Mouse (Mus musculus) inflammation-experienced regulatory T-cells, adult 6 months (primary cell): ENCODE measurements around the gene Gm45234. TPM values are rescaled to one million over a fixed set of nuclear protein-coding genes. Genes with fewer than 3 reads are reported as not detected.
A peak's percentile ranks its signal among the peaks of the same experiment; 100 is the strongest.

Source experiments
- ATAC-seq: one replicate; pipeline ENCODE4 v1.8.0; 2017
- polyA plus RNA-seq, 3 experiments: library from polyadenylated mRNA; unstranded; fragments of 100-300 nt; shearing (Covaris generic); gene quantifications; one replicate each; pipeline ENCODE4 v1.2.1; 2017

The Gm45234 gene
- polyA plus RNA-seq, 3 experiments from 2014 or later = not detected

DNA sequence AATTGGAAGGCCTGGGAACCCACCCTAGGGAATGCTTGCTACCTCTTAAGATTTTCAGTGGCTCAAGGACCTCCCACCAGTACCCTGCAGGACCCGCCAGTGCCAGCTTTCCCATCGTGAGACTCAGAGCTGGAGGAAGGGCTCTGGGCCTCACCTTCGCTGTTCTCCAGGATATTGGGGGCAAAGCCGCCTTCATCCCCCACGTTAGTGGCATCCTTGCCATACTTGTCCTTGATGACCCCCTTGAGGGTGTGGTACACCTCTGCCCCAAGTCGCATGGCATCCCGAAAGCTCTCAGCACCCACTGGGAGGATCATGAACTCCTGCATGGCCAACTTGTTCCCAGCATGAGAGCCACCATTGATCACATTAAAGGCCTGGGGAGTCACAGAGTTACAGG, 10.1 kb upstream of the Gm45234 start:
- no peak for ATAC-seq

DNA sequence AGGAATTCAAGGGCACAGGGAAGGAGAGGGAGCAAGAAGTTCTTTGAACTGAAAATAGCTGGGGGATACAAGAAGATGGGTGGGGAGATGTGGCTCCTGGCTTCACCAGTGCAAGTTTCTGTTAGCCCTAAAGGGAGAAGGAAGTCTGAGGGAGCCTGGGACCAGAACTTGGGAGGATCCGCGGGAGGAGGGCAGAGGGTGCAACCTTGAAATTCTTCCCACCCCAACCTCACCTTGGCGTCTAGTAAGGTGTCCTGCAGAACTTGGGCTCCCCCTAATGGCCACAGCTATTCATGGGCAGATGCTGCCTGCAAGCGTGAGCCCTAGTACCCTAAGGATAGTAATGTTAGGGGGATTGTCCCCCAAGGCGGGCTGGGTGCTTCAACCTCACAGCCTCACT, 3.4 kb upstream of the Gm45234 start:
- ATAC-seq = peak; percentile 72

DNA sequence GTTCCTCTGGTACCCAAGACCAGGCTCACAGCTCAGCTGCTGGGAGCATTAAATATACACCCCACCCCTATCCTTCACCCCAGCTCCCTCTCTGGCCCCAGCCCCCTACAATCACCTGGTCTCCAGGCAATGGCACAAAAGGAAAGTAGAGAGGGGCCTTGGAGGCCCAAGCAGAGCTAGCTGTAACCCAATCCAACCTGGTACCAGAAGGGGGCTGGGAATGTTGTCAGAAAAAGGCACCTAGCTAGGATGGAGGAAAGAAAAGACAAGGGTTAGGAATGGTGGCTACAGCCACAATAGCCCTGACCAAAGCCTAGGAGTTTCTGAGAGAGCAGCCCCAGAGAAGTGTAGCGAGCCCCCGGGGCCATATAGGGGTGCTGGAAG, 3.0 kb upstream of the Gm45234 start:
- no peak for ATAC-seq

DNA sequence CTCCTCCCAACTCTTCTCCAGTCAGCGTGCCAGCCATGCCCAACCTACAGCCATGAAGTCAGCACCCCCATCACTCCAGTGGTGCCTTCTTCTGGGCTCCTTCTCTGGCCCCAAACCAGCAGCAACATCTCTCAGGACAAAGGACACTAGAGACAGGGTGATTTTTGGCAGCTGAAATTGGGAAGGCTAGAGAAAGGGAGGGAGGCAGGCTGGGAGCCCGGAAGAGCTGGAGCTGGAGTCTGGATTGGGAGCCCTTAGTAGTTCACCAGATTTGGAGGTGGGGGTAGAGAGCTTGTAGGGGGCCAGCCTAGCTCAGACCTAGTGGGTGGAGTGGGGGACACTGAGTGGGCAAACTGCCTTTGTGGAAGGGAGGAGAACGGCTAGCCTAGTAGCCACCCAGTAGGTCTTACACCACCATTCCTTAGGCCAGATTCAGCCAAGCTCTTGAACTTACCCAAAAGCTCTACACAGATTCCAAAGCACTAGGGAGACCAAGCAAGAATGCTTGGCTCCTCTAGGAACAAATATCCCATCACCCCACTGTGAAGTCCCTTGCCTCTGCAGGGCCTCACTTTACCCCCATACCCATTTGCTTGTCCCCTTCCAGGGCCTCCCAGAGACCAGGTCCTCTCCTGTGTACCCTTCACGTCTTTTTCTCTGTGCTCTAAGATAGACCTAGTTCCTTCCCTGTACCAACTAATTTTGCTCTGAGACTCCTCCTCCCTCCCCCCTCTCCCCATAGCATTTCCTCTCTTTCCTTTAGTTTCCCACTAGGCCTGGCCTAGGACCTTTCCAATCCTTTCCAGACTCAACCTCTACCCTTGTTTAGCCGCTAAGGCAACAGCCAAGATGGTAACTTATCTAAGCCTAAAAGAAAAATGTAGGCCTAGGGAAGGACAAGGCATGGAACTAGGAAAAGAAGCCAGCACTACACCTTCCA, 2.4 kb upstream of the Gm45234 start:
- ATAC-seq = no peak

DNA sequence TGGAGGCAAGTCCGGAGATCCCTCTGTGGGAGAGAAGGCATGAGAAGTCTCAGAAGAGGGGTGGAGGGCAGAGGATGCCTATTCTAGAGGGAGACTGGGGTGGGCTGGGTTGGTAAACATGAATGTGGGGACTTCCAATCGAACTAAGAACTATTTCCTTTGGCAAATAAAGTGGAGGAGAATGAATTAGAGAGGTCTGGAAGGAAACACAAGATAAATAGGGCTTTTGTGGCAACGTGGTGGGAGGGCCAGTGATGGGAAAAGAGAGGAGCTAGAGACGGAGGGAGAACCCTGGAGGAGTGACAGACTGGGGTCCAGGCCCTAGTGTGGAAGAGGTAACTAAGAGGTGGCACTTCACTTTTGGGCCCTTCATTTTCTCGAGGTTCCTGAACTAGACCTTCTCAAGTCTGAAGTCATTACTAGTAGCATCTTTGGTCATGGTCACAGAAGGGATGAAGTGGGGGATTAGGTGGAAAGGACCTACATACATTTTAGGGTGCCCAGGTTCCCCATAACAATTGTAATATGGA, 1.6 kb upstream of the Gm45234 start:
- no peak for ATAC-seq

DNA sequence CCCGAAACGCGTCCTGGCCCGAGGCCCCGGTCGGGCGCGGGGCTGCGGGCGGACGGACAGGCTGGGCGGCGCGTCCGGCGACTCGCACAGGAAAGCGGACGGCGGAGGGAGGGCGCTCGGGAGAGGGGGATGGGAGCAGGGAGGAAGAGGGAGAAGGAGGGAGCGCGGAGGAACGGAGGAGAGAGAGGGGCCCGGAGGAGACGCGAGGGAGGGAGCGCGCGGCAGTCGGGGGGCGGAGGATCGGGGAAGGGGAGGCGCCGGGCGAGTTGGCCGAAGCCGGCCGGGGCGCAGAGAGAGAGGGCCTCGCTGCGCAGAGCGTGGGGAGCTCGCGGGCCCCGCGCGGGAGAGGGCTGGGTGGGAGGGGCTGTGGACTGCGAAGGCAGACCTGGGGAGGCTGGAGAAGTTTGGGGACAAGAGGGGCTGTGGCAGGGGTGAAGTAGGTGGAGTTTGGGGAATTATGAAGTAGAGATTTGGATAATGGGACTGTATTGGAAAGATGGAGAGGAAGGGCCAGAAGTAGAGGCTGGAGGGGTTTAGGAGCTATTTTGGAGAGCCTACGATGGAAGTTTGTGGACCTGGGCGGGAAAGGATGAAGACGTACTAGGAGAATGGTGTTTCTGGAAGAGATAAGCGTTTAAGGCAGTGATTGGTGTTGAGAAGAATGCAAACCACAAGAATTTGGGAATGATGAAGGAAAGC, 980 bp upstream of the Gm45234 start:
- ATAC-seq = peak; percentile 16

DNA sequence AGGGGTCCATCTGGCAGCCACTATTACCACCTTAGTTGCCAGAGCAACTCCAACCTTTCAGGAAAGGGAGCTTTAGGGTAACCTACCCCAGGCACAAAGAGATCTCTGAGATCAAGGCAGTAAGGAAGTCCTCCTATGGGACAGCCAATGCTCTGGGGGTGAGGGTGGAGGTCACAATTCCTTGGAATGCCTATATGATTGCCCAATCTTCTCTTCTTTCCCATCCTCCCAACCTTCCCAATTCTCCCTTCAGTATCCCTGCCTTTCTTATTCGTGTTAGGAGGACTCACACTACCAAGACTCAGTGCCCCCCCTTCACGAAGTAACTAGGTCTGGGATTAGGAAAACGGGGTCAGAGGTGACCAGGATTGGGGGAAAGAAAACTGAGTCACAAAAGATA, 515 bp downstream of the Gm45234 start:
- no peak for ATAC-seq

DNA sequence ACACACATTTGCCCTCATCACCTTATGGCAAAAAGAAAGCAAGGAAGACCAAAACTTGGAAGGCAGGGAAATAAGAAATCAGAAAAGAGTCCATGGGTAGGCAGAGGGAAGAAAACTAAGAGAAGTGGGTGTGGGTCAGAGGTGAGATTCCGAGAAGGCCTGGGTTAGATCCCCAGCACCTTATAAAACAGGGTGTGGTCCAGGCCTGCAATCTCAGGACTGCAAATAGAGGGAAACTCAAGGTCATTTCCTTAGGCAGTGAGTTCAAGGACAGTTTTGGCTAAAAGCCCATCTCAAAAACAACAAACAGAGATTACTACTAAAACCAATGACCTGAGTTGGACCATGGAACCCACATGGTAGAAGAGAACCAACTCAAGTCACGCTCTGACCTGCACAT, 2.0 kb downstream of the Gm45234 start:
- ATAC-seq = no peak

DNA sequence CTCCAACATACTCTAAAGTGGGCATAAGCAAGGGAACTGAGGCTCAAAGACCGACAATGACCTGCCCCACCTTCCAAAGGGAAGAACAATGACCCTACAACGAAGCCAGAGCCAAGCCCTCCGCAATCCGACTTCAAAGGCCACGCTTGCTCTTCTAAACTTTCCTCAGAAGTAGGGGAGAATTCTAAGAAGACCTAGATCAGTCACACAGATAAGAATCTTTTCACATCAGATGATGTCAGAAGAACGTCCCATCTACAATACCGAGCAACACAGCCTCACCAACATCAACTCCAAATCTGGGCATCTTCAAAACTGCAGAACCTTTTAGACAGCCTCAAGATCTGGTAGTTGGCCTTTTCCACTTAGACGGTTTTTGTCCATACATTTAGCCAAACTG, 5.4 kb downstream of the Gm45234 start:
- peak; percentile 74 for ATAC-seq

DNA sequence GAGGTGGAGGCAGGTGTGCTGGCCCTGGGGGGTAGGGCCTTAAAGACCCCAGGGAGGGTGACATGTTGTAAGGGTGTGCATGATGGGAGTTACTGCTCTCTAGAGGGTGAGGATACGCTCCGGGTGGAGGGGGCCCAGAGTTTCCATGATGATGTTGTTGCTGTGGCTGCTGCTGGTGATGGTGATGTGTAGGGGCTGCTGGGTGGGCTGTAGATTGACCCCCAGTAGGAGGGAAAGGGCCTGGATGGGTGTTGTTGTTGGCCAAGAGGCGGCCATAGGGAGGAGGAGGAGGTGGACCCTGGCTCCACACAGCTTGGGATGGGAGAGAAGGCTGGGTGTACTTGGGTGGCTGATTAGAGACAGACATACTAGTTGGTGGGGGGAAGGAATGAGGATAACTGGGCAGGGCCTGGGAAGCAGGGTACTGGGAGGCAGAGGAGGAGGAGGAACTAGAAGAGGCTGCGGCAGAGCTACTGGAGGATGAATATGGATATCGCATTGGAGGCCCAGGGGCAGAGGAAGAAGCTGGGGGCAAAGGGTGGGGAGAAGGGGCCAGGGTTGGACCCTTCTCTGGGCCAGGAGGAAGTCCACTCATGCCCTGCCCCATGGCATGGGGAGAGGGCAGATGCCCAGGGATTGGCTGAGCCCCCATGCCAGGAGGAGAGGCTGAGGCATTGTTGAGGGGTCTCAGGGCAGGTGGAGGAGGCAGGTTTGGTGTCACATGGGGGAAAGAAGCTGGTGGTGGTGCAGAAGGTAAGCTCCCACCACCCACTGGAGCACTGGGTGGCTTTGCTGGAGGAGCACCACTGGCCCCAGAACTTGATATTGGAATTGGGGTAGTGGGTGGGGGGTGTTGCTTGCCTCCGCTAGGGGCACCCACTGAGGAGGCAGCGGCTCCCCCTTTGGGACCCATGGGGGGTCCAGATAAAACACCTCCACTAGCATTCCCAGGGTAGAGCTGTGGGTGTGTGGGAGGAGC, 8.9 kb downstream of the Gm45234 start:
- ATAC-seq = no peak

DNA sequence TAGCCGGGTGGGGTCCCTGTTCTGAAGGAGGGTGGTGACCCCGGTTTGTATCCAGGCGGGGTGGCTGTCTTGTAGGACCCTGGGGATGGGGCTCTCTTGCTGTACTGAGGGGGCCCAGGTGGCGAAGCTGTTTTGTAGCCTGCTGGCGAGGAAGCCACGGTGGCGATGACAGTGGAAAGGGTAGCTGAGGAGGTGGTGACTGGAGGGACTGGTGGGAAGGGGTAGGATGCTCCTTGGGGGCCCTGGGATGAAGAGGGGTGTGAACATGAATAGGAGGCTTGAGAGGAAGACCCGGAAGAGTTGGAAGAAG, 9.6 kb downstream of the Gm45234 start:
- no peak for ATAC-seq

DNA sequence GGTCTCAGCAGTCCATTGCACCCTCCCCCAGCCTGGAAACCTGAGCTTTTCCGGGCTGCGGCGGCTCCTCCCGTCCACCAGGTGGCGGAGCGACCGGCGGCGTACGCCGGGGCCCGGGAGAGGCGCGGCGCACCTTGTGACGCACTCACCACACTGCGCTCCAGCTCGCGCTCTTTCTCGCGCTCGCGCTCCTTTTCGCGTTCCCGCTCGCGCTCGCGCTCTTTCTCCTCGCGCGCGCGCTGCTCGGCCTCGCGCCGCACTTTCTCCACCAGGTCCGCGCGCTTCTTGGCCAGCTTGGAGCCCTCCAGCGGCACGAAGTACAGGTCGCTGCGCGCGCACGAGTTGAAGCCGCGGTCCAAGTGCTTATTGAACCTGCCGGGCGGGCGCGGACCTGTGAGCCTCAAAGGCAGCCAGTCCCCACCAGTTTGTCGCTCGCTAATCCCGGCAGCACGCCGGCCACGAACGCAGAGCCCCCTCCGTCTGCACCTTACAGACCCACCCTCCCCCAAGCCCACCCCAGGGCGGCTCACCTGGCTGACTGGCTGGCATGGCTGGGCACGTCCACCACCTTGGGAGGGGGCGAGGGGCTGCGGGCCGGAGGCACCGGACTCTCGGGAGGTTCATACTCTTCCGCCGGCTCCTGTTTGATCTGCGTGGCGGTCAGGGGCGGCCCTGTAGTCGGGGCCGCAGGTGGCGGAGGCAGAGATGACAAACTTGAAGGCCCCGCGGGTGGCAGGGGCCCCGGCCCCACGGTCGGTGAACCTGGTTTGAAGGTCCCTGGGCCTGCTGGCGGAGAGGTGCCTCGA, 10.1 kb downstream of the Gm45234 start:
- peak; percentile 59 for ATAC-seq

DNA sequence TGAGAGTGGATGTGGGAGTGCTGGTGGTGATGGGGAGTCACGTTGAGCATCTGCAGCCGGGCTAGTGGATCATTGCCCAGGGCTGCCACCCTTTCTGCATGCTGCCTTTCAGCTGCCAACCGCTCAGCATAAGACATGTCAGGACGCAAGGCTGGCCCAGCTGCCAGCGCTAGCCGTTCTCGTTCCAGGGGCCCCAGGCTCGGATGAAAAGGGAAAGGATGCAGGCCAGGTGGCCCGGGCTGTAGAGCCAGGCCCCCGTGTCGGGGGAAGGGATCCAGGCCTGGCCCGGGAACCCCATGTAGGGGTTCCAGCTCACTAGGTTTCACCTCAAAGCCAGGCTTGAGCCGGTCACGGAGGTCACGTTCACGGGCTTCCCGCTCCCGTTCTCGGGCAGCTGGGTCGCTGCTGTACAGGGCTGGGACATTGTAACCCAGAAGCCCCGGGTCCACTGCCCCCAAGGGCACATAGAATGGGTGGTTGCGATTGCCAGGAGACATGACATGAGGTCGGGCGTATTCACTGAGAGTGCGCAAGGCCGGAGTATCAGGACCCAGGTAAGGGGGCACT, 11.0 kb downstream of the Gm45234 start:
- ATAC-seq = no peak

DNA sequence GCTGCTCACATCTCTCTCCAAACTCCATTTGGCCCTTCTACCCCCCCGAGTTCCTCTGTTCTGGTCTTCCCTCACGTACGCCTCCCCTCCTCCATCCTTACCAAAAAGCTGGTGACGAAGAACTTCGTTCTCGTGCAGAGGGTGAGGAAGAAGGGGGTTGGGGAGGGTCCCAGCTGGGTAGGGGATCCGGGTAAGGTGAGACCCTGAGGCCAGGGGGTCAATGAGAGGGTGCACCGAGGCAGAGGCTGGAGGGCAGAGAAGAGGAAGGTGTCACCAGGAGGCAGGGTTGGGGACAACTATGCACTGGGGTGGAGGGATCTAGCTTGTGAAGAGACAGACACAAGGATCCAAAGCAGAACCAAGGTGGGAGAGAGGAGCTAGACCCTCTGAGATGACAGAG, 12.2 kb downstream of the Gm45234 start:
- no peak for ATAC-seq

DNA sequence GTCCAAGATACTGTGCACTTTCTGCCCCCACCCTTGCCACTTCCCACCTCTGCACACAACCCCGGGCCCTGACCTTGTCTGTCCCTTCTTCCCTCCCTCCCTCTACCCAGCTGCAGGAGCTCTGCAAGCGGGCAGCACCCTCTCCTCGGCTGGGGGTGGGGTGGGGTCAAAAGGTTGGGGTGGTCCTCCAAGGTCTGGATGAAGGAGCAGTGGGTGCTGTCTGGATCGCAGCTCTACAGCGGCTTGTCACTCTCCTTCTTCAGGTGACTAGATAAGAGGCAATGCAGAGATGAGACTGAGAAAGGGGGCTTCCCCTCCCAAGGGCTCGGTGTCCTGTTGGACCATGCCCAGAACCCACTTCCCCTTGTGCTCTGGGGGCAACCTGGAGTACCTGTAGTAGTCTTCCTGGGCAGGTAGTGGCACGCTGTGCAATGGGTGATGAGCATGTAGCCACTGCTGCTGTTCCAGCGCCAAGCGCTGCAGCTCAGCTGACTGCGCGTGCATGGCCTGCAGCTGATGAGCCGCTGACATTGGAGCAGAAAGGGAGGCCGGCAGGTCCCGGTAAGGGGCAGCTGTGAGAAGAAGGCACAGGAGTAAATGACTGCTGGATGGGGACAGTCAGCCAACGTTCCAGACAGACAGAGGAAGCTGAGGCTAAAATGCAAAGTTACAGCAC, 12.8 kb downstream of the Gm45234 start:
- no peak for ATAC-seq

DNA sequence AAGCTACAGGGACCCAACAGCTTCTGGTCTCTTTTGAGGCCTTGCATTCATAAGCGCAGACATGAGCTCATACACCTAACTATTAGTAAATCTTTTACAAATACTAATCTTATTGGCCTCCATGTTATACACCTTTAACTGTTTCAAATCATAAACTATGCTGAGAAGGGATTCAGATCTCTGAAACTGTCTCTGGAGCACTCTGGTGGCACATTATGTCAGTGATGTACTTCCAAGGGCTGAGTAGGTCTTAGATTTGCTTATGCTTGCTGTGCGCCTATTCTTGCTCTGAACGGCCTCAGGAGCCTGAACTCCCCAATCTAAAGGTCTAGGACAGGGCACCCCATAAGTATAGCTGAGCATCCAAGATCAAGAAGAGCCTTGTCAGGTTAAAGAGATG, 14.0 kb downstream of the Gm45234 start:
- no peak for ATAC-seq

DNA sequence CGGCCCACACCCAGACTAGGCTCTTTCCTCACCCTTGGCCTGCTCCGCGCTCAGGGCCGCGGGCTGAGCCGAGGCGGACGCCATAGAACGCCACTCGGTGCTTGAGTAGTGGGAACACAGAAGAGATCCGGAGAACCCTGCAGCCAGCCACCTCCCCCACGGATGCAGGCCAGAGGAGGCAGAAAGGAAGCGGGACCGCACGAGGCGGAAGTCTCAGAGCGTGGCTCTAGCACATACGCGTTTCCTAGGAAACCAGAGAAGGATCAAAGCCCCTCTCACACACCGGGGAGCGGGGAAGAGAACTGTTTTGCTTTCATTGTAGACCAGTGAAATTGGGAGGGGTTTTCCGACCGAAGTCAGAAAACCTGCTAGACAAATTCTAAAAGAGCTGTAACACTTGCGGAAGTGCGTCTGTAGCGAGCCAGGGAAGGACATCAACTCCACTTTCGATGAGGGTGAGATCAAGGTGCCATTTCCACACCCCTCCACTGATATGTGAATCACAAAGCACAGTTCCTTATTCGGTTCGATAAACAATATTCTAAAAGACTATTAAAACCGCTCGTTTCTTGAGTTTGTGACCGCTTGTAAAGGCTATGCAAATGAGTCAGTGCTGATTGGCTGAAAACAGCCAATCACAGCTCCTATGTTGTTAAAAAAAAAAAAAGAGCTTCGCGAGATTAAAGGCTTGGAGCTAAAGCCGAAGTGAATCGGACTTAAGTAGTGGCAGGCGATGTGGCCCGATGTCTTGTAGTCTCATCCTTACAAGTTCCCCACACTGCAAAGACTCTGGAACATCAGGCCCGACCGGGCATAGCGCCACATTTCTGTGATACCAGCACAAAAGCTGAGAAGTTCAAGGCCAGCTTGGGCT, 14.7 kb downstream of the Gm45234 start, which contains the start of gene Grcc10:
TSS of gene Grcc10 (minus strand) at position 487 of the 874 bp plus-strand sequence.
- peak; percentile 84 for ATAC-seq

DNA sequence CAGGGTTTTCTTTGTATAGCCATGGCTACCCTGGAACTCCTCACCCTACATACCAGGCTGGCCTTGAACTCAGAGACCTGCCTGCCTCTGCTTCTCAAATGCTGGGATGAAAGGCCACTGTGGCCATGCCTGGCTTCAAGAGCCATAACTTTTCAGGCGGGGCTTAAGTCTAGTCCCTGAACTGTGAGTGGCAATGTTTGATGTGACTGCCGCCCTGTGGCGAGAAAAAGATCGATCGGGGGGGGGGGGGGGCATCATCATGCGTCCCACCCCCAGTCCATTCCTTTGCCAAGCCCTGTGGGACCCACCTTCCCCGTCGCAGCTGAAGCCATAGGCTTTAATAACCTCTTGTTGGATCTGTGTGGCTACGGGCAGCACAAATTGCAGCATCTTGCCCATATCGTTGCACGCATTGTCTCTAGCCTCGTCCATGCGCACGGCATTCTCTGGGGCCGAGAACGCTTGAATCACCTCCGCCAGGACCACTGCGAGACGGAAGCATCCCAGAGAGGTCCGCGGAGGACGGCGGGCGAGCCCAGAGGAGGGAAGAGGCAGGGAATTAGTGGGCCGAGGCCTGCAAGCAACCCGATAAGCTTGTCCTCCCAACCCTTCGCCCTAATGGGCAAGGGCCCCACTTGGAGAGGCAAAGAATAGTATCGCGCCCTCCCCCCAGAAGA, 15.5 kb downstream of the Gm45234 start:
- ATAC-seq = peak; percentile 19

DNA sequence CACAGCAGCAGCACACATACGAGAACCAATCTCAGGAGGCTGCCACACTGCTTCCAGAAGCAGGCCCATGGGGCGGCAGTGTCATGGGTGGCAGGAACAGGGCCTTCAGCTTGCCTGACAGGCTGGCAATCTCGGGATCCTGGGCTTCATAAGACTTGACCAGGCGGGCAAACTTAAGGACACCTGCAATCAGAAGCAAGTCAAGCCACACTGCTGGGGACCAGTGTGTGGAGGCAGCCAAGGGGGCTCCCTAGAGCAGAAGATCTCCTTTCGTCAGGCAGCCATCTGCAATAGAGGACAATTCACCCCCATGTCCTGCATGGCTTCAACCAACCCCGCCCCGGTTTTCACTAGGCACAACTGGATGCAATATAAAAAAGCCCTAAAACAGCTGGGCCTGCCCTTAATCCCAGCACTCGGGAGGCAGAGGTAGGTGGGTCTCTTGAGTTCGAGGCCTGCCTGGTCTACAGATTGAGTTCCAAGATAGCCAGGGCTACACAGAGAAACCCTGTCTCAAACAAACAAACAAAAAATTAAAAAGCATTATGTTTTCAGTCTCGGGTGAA, 16.5 kb downstream of the Gm45234 start:
- ATAC-seq = no peak
